Comparison of ENCODE assay signal across 8 mouse cellular contexts in genomic region chr15:79687175-79687574, GRCm38 (mm10). TPM values are rescaled to one million over a fixed set of nuclear protein-coding genes. Genes with fewer than 3 reads are reported as not detected.
DNase-seq lines count a peak whose midpoint lies in the region; ATAC-seq and TF ChIP-seq lines count a peak whose summit lies in the region.

No protein-coding gene starts in this region.

- under 1% methylated on average over 27 of the region's 33 CpGs for WGBS in spleen, adult 2 months
- 0% methylated on average over 27 of the region's 33 CpGs for WGBS in hindbrain, embryonic 12.5 days

- TF ChIP-seq CTCF in spleen, adult 2 months (IDR thresholded peaks at IDR 0.05; ENCODE audit: extremely low read depth, insufficient read depth, insufficient read length, insufficient replicate concordance), result no peak

- no peak for TF ChIP-seq POLR2A in spleen, adult 2 months (IDR thresholded peaks at IDR 0.05; ENCODE audit: low read depth, low read length)

- no peak for ATAC-seq in hindbrain, embryonic 12.5 days (ENCODE audit: low FRiP score)

- peak; percentile 43 for DNase-seq in embryo, embryonic 10 days (ENCODE audit: low spot score)
- DNase-seq in embryo, embryonic 11 days, result no peak
- DNase-seq in spleen, adult 2 months (ENCODE audit: low read depth in 1 of 2, low spot score in 2 of 2), result no peak
- DNase-seq in spleen, postnatal 10 days (ENCODE audit: low spot score in 2 of 2), result no peak
- peak; percentile 41 for DNase-seq in mesoderm, embryonic 11.5 days (ENCODE audit: low read depth, low spot score)
- no peak for DNase-seq in urinary bladder, postnatal 36 days (ENCODE audit: low spot score in 2 of 2)
- DNase-seq in layer of hippocampus, postnatal 14 days (ENCODE audit: low spot score in 2 of 2), result no peak

- peak overlapping the region; percentile 95 for H3K4me3 ChIP-seq in spleen, adult 2 months (ENCODE audit: extremely low read depth, insufficient read depth, insufficient read length)
- peak overlapping the region; percentile 95 for H3K4me3 ChIP-seq in hindbrain, embryonic 12.5 days

- H3K9me3 ChIP-seq in hindbrain, embryonic 12.5 days (replicated peaks), result no peaks in the 10 kb centered on the region

- peak overlapping the region; percentile 91 for H3K27ac ChIP-seq in spleen, adult 2 months (ENCODE audit: insufficient read depth, low read length)
- peak overlapping the region; percentile 87 for H3K27ac ChIP-seq in hindbrain, embryonic 12.5 days

- H3K4me2 ChIP-seq in hindbrain, embryonic 12.5 days (replicated peaks), result peak overlapping the region; percentile 80

- peak overlapping the region; percentile 97 for H3K9ac ChIP-seq in hindbrain, embryonic 12.5 days

- H3K4me1 ChIP-seq in spleen, adult 2 months (ENCODE audit: control insufficient read depth, insufficient read depth, insufficient read length), result peaks cover 21% of the 10 kb centered on the region; the same call in 1 of the 2 replicates
- peaks cover 66% of the 10 kb centered on the region for H3K4me1 ChIP-seq in hindbrain, embryonic 12.5 days

- no peaks in the 10 kb centered on the region for H3K36me3 ChIP-seq in spleen, adult 2 months (ENCODE audit: control insufficient read depth, insufficient read depth, low read length)
- H3K36me3 ChIP-seq in hindbrain, embryonic 12.5 days, result no peaks in the 10 kb centered on the region

- no peaks in the 10 kb centered on the region for H3K27me3 ChIP-seq in spleen, adult 2 months (ENCODE audit: control insufficient read depth, insufficient read depth, low read length)
- no peaks in the 10 kb centered on the region for H3K27me3 ChIP-seq in hindbrain, embryonic 12.5 days

RNA-seq across cellular contexts. Expression of gene Josd1, which starts 0.5 kb away (rescaled TPM):
- polyA plus RNA-seq in spleen, adult 2 months (2012; rRNA removed), result 11.5 and 16.3 TPM in 2 replicates
- 29.0 and 29.7 TPM in 2 replicates for polyA plus RNA-seq in hindbrain, embryonic 12.5 days (2016; fragmentation: Nextera tagmentation; extraction: Ambion mirVana)
- 10 to 100 TPM; 46.2 to 46.4 TPM for total RNA-seq in layer of hippocampus, postnatal 14 days (2021)

RNA-seq across cellular contexts. Expression of gene Gtpbp1, which starts 3.5 kb away (rescaled TPM):
- 40.3 and 50.4 TPM in 2 replicates for polyA plus RNA-seq in spleen, adult 2 months (2012; rRNA removed)
- 41.4 and 45.5 TPM in 2 replicates for polyA plus RNA-seq in hindbrain, embryonic 12.5 days (2016; fragmentation: Nextera tagmentation; extraction: Ambion mirVana)
- total RNA-seq in layer of hippocampus, postnatal 14 days (2021), result 10 to 100 TPM; 43.3 to 44.1 TPM

RNA-seq across cellular contexts. Expression of gene Tomm22, which starts 16.5 kb away (rescaled TPM):
- polyA plus RNA-seq in spleen, adult 2 months (2012; rRNA removed), result 18.7 and 19.5 TPM in 2 replicates
- polyA plus RNA-seq in hindbrain, embryonic 12.5 days (2016; fragmentation: Nextera tagmentation; extraction: Ambion mirVana), result 239 and 249 TPM in 2 replicates
- 100 to 1,000 TPM; 103 TPM for total RNA-seq in layer of hippocampus, postnatal 14 days (2021)

RNA-seq across cellular contexts. Expression of gene Cby1, which starts 28.2 kb away (rescaled TPM):
- polyA plus RNA-seq in spleen, adult 2 months (2012; rRNA removed), result 3.9 and 4.2 TPM in 2 replicates
- polyA plus RNA-seq in hindbrain, embryonic 12.5 days (2016; fragmentation: Nextera tagmentation; extraction: Ambion mirVana), result 63.7 and 69.0 TPM in 2 replicates
- 10 to 100 TPM; 57.0 to 59.9 TPM for total RNA-seq in layer of hippocampus, postnatal 14 days (2021)

RNA-seq across cellular contexts. Expression of gene Fam227a, which starts 28.4 kb away (rescaled TPM):
- polyA plus RNA-seq in spleen, adult 2 months (2012; rRNA removed), result 0.28 and 0.41 TPM in 2 replicates
- polyA plus RNA-seq in hindbrain, embryonic 12.5 days (2016; fragmentation: Nextera tagmentation; extraction: Ambion mirVana), result 5.5 and 5.9 TPM in 2 replicates
- total RNA-seq in layer of hippocampus, postnatal 14 days (2021), result 10 to 100 TPM; 10.2 to 11.0 TPM

Comparison
In these comparisons a context has a peak if more than half of its experiments do, and no peak if none do; other contexts are left out.
1. DNase-seq: peak in embryo, embryonic 10 days (single experiment) and mesoderm, embryonic 11.5 days (single experiment); none in embryo, embryonic 11 days (single experiment), spleen, adult 2 months (0 of 2), spleen, postnatal 10 days (0 of 2), urinary bladder, postnatal 36 days (0 of 2) and layer of hippocampus, postnatal 14 days (0 of 2).
2. RNA of gene Tomm22, which starts 16.5 kb away (polyA plus RNA-seq): 239 to 249 TPM in hindbrain, embryonic 12.5 days; 18.7 to 19.5 TPM in spleen, adult 2 months; every median in the first group is over 10 times any median in the second.